Mouse (Mus musculus): ENCODE measurements around the gene Ccdc33. TPM values are rescaled to one million over a fixed set of nuclear protein-coding genes. Genes with fewer than 3 reads are reported as not detected.

Gene Ccdc33
- total RNA-seq, 4 experiments from 2014 or later, result 0.49 to 2.4 (median 1.2) TPM; not detected in 1

DNA sequence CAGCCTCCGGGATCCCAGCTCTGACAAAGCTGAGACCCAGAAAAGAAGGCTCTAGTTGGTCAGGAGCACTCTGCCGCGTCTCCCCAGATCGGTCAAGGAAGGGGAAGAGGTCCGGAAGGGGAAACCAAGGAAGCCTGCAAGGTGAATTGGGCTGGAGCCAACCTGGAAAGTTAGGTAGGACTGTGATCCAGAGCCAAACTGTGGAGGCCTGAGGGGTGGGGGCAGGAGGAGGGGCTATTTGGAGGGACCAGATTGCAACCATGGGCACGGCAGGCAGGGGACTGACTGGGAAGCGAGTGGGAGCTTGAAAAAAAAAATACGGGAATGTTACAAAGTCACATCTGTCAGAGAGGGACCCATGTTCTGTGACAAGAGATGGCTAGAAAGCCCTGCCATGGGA is 10.9 kb upstream of the Ccdc33 start:
- DNase-seq, result no peak

DNA sequence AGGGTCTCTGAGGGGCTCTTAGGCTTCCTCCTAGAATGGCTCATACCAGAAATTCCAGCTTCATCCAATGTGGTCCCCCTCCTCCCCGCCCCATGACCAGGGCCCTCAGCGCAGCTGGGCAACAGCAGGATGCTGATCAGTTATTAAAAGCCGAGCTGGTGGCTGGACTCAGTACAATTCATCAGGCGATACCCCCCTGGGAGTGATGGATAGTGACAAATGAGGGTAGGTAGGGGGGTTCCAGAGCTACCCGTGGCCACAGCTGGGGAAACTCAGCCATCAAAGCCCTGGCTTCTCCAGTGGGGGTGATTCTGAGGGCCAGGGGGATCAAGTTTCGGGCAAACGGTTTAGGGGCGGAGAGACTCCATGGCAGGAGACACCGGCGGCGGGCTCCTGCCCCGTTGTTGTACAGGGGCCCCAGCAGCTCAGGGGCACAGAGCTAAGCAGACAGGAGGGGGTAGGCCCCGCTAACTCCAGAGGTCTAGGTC is 10.3 kb upstream of the Ccdc33 start:
- no peak for DNase-seq

DNA sequence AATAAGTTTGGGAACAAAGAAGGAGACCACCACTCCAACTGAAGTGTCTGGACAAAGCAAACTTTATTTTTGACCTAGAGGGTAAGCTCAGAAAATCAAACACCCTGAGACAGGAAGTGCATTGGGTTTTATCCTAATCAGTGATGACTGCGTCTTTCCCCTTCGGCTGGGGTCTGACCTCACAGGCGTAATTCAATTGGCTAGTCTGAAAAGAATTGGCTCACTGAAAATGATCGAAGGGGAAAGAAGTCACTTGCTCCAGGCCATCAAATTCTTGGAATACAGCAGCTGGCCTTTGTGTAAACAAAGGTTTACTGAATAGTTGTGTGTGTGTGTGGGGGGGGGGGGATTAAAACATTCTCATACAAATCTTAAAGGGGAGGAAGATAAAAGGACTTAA is 7.2 kb upstream of the Ccdc33 start:
- DNase-seq, result no peak

DNA sequence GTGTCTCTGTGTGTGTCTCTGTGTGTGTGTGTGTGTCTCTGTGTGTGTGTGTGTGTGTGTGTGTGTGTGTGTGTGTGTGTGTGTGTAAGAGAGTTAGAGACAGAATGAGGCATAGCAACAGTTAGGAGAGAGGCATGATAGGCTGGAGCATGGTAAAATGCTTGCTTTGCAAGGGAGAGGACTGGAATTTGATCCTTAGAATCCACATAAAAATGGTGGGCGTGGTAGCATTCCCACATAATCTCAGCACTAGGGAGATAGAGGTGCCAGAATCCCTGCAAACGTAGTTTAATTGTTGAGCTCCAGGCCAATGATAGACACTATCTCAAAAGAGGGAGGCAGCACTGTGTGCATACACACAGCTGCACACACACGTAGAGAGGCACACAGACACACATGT is 6.5 kb upstream of the Ccdc33 start:
- DNase-seq, result no peak

DNA sequence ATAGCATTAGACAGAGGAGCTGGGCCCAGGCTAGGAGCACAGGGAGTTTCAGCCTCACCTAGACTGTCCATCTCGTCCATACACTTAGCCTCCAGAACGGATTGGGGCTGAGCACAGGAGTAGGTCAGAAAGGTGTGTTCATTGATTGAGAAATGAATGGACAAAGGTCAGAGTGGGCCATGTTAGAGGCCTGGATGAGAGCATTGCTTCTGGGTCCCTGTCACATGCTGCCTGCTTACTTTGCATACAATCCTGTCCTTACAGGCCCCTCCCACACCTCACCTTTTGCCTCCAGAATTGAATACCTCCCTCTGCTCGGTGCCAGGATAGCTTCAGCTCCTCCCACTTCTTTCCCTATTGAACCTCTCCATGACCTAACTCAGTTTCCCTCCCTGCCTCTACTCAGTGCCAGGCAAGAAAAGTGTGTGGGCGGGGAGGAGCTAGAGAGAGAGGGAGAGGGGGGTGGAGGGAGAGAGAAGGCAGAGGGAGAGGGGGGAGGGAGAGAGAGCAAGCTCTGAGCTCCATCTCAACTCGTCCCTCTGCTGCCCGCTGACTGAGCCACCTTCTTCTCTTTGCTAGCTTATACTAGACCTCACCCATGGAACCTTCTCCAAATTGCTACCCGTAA is 2.5 kb downstream of the Ccdc33 start:
- DNase-seq, result no peak

DNA sequence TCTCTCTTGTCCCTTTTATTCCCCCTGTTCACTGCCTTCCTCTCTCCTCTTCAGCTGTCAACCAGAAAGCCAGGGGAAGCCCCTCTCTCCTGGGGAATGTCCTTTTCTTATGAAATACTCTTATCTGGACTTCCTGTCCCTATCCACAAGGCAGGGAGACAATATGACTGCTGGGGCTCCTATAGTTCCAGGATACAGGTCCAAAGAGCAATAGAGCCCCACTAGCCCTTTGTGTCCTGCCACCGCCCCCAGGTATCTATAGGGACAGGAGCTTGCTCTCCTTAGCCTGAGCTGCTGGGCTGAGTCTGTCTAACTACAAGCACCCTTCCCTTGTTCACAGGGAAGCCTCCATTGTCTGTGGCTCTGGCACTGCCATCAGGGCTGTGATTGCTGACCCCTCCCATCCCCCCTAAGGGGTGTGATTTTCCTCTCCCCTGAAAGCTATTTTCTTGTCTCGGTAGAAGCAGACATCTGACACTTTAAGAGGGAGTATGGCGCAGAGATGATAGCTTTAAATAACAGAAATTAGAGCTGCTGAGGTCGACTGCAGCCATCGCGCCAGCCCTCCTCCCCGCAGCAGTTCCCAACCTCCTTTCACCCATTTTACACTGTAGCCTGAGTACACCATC is 3.2 kb downstream of the Ccdc33 start:
- no peak for DNase-seq

DNA sequence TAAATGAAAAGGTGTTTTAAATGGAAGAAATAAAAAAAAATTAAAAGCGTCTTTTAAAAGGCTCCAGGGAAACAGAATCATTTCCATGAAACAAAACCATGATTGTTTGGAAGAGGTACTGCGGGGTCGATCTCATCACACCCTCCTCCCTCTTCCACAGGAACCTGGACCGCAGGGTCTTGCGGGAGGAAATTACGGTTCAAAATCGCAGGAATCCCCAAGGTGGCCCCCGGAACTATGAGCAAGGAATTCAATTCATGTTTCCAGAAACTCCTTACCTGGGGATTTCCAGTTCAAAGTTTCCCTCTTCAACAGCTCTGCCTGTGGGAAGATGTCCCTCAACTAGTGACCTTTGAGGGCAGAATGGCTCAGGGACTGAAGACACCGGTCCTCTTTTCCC is 4.6 kb downstream of the Ccdc33 start:
- no peak for DNase-seq

DNA sequence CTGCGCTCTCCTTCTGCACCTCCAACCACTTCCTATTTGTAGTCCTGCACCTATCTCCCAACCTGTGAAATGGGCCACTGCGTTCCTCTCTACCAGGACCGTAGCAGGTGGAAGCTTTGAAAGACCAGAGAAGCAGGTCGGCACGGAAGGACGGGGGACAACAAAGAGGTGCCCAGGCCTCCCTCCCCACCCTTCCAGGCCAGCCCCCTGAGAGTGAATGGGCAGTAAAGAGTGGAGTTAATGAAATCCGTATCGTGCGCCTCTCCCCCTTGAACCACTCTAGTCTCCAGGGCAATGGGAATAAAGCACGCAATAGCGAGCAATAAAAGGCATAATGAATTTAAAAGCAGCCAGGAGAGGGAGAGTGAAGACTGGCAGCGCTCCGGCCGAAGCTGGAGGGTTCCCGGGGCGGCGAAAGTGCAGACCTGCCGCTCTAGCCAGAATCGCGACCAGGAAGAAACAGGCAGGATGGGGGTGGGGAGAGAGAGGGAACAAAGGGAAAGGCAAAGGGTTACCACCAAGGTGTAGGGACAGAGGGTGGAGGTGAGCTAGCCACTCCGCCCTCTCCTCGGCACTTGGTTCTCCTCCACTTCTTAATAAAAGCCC is 5.2 kb downstream of the Ccdc33 start:
- DNase-seq, result no peak

DNA sequence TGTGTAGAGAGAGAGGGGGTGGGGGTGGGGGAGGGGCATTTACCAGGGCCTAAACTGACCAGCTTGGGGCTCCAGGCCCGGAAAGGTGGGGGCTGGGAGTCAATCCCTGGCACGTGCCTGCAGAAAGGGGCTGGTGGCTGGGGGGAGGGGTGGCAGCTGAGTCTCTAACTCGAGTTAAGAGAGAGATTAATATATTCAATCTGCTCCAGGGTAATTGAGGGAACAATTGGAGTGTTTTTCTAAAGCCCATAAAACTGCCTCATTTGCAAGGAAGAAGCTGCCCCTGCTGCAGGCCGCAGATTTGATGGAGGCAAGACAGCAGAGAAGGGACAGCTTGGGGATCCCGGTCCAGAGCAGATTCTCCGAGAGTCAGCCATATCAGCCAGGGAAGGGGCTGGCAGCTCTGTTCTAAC is 5.8 kb downstream of the Ccdc33 start:
- DNase-seq, result no peak

DNA sequence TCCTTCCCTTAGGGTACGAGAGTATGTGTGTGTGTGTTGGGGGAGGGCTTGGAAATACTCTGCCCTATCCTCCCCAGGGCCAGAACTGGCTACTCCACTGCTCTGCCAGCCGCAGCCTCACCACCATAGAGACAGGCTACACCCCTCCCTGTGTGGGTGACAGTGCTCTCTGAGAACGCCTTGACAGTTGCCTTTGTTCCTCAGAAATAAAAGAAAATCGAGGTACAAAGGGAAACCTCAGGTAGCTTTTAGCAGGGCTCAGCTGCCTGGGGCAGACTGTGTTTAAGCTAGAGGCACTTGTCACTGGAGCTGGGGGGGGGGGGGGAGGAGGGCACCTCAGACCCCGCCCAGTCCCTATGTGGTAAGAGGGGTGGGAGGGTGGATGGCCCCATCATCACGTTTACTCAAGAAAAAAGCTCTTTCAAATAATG is 6.3 kb downstream of the Ccdc33 start:
- DNase-seq, result no peak

DNA sequence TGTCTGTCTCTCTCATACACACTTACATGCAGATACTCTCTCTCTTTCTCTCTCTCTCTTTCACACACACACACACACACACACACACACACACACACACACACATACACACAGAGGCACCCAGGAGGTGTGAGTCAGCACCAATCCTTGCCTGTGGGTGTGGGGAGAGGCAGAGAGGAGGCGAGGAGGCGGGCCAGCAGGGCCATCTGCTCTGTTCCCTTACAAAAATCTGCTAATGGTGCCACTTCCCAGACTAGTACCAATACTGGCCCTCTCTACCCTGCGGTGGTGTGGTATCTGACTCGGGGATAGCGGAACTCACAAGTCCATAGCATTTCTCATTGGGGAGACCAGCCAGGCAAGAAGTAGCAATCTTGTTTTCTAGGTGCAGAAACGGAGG is 7.2 kb downstream of the Ccdc33 start:
- DNase-seq, result no peak

DNA sequence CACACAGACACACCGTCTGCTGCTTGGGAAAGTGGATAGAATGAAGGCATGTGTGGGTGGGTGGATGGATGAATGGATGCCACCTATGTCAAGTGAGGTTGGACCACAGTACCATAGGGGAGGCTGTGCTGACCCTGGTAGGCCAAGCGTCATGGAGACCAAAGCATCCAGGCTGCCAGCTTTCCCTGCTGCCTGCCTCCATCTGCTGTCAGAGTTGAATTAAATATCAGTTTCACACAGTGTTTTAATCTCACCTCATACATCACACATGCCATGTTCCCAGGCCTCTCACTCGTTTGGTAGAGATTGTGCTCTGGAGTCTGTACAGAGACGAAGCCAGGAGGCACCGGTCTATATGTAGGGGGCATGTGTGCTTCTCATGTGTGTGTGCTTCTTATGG is 7.8 kb downstream of the Ccdc33 start:
- no peak for DNase-seq

DNA sequence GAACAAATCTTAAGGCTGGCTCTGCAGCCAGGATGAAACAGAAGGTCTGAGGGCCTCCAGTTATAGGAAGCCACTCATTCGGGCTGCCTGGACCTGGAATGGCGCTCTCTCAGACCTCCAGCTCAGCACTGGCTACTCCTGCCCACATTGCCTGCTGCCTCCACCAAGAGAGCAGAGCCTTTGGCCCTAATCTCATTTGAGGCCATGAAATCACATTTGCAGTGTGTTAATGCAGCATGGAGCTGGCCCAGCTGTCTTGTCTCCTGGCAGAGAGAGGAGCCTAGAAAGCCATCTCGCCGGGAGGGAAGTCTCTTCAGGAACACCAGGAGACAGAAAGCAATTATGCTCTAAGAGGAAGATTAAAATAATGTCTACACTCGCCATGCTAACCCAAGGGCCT is 11.1 kb downstream of the Ccdc33 start:
- DNase-seq, result no peak

DNA sequence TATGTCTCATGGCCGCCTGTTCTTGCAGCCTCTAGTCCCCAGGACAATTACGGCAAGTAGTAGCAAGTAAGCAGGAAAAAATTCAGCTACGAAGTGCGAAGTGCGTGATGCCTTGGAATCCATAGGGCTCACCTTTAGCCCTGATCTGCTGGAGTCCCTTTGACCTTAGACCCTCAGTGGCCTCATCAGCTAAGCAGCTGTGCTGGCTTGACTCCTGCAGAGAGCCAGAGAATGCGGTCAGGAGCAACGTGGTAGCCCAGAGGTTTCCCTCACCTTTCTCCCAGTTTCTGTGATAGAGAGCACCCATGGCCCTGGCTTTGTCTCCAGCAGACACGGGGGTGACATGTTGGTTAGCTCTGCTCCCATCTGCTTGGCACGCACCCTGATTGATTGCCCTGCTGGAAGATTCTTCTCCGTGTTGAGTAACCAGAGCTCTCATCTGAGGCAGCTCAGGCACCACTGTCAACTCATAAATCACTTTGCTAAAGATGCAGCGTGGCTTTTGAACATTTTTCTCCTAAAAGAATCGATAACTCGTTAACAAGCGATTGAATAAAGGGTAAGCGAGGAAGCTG is 12.9 kb downstream of the Ccdc33 start:
- peak; percentile 43 for DNase-seq

DNA sequence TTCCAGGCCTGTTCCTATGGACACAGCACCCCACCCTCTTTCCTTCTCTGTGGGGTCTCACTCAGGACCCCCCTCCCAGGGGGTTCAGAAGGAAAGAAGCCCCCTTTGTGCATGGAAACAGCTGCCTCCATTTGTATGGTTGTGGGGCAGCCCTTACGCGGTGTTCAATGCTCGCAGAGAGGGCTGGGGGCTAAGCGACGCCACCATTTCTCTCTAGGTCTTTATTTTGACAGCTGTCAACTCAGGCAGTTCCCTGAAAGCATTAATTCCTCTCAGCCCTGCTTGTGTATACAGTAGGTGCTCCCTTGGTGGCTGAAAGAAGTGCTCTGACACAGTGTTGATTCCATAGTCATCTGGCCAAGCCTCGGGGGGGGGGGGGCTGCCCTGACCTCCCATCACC is 15.0 kb downstream of the Ccdc33 start:
- no peak for DNase-seq

DNA sequence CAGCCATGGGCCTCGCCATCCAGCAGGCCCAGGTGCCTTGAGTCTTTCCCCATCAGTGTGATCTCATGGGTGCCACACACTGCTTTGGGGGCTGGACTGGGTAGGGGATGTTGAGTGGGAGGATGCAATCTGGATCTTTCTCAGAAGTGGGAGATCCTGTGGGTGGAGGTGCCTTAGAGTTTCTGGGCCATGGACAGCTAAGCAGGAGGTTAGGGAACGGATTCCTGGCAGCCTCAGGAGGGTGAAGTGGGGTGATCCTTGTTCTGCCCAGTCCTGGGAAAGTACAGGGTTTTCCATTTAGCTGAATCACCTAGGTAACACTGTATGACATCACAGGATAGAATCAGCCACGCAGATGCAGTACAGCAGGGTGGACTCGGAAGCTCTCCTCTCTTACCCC is 16.6 kb downstream of the Ccdc33 start:
- no peak for DNase-seq

DNA sequence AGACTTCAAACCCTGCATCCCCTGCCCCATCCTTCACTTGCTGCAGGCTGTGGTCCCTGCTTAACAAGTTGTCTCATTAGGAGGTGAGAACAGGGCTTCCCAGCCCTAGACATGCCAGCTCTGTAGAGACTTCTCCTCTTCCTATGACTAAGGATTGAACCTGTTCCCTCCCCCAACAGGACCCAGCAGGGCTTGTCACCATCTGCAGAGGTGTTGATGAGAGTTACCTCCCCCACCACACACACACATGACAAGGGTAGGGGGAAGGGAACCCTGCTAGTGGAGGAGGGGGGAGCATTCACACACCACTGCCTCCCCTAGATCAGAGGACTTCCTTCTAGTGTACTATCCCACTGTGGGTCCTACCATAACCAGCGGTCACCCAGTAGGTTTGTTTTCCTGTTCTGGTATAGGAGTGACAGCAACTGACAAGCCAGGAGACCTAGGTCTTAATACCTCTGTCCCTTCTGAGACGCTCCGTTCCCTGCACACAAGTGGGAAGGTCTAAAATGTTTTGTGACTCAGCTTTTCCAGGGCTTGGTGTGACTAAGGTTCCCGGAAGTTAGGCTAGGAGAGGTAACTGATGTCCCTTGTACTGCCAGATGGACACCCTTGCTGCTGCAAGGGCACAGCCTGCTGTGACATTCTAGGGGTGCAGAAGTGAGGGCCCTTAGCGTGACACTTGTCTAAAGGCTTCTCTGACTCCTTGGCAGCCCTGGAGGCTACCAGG is 18.6 kb downstream of the Ccdc33 start:
- no peak for DNase-seq

DNA sequence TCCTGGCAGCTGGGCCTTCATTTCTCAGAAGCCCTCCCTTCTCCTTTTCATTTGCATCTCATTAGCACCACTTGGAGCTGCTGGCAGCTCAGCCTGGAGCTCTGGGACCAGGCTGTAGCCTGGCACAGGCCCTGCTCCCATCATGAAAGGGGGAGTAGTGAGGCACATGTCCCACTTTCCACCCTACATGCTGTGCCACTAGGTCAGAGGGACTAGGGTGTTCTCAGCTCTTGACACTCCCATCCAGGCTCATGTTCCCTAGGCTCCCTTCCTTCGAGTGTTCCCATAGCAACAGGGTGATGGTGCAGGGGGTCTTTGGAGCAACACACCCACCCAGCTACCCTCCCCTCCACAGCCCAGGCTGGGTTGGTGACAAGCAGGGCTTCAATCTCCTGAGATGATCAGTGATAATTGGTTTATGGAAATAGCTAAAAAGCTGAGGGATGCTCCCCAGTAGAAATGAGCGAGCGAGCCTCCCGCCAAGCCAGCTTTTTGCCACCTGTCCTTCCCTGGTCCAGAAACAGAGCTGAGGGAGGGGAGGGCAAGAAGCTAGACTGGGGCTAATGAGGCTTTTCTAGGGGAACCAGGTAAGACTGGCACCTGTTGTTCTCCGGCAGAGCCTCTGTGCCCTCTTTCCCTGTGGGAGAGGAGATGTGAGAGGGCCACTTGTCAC is 21.9 kb downstream of the Ccdc33 start:
- no peak for DNase-seq

DNA sequence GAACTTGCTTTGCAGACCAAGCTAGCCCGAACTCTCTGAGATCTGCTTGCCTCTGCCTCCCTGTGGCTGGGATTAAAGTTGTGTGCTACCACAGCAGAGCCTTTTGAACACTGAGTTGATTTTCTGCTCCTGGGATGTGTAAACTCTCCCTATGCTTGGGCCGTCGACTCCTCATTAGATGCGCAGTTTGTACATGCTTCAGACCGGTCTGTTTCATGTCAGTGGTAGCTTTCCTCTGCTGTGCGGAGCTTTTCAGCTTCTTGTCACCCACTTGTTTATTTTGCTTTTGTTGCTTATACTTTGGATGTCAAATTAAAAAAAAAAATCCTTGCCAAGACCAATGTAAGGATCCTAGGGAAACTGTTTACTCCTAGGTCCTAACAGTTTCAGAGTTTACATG is 22.6 kb downstream of the Ccdc33 start:
- no peak for DNase-seq

DNA sequence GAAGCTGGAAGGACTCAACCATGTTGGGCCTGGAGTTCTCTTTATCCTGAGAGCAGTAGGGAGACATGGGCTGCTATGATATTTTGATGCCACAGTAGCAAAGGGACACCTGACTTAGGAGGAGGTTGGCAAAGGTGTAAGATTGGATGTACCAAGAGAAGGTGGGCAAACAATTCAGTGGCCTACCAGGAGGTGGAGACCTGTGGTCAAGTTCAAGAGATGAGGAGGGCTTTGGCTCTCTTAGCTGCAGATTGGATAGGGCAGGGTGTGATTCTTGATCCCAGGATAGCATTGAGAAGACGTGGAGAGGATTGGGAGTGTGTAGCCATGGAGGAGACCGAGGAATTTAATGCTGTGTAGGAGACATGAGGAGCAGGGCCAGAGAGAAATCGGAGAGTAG is 24.8 kb downstream of the Ccdc33 start:
- no peak for DNase-seq

DNA sequence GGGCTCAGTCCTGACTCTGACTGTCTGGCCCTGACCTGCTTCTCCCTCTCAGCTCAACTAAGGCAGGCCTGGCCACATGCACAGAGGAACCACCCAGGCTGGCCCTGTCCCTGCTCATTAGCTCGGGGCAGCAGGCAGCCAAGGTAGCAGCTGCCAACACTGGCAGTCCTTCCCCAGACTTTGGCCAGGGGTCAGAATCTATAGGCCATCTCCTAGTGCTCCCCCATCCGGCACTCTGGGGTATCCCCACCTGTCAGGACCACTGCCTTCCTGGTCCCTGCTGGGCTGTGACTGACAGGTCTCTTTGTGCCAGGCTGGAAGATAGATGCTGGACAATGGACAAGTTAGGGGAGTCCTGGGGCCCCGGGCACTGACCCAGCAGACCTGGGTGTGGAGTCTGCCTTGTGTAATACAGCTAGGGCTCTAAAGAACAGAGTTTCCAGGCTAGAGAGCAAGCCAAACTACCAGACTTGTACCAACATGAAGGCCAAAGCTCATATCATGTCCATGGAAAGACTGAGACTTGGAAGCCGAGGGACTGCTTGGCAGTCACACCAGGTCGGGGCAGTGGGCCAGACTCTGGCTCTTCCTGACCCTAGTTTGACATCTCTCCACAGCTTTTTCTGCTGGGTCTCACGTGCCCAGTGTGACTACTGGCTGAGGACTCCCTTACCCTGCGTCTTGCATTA is 25.9 kb downstream of the Ccdc33 start:
- DNase-seq, result peak; percentile 79
